Mouse (Mus musculus) liver, adult 2 months (tissue): ENCODE data around the gene Rims1. TPM values are rescaled to one million over a fixed set of nuclear protein-coding genes. Genes with fewer than 3 reads are reported as not detected.

Source experiments
- DNase-seq: peaks from one replicate; pipeline ENCODE4 v3.0.0-alpha.2; 2011; ENCODE audit warnings: low read depth, low spot score; ENCODE audit errors: extremely low read depth
- H3K27ac ChIP-seq: fragments of 200-500 bp; replicated peaks from 2 replicates; pipeline ENCODE4 v1.5.1; 2012; ENCODE audit warnings: low read depth, mild to moderate bottlenecking, control low read depth, inconsistent platforms, low read length; ENCODE audit not compliant: insufficient read depth
- H3K27me3 ChIP-seq: fragments of 200-500 bp; 2 replicates; pipeline ENCODE4 v1.6.1; 2012; ENCODE audit warnings: mild to moderate bottlenecking, moderate library complexity, low read length, inconsistent platforms; ENCODE audit not compliant: control insufficient read depth, insufficient read depth
- H3K36me3 ChIP-seq: fragments of 200-500 bp; 2 replicates; pipeline ENCODE4 v1.6.1; 2012; ENCODE audit warnings: low read length, inconsistent platforms; ENCODE audit not compliant: control insufficient read depth, insufficient read depth
- H3K4me1 ChIP-seq: fragments of 200-500 bp; 2 replicates; pipeline ENCODE4 v1.6.1; 2011; ENCODE audit warnings: low read length; ENCODE audit not compliant: control insufficient read depth, insufficient read depth
- H3K4me3 ChIP-seq: fragments of 200-500 bp; 2 replicates; pipeline ENCODE4 v1.5.1; 2011; ENCODE audit warnings: low read depth, mild to moderate bottlenecking, control low read depth, low read length, moderate library complexity; ENCODE audit not compliant: insufficient read depth
- H3K79me2 ChIP-seq: fragments of 200-500 bp; 2 replicates; pipeline ENCODE4 v1.6.1; 2012; ENCODE audit warnings: inconsistent platforms, mild to moderate bottlenecking, low read length, moderate library complexity; ENCODE audit not compliant: control insufficient read depth, insufficient read depth
- H3K9ac ChIP-seq: fragments of 200-500 bp; 2 replicates; pipeline ENCODE4 v1.6.1; 2012; ENCODE audit warnings: low read depth, mild to moderate bottlenecking, control low read depth, inconsistent platforms, low read length
- CTCF ChIP-seq: fragments of 200-500 bp; IDR thresholded peaks from 2 replicates; pipeline ENCODE4 v1.5.1; 2011; ENCODE audit warnings: low read depth, low read length, control low read depth
- POLR2A ChIP-seq: fragments of 200-500 bp; IDR thresholded peaks from 2 replicates; pipeline ENCODE4 v1.6.1; 2011; ENCODE audit warnings: low read length, control low read depth; ENCODE audit not compliant: insufficient read depth; ENCODE audit errors: extremely low read depth
- WGBS: fragments of 180-500 bp; shearing (Covaris S2); methylation state at CpG from one replicate; pipeline ENCODE4 v1.1.7; 2018; 5-methylcytosine and 5-hydroxymethylcytosine counted together
- polyA plus RNA-seq: library from polyadenylated mRNA; depleted of rRNA; stranded (reverse); fragments of >200 nt; gene quantifications from 2 replicates; pipeline ENCODE4 v1.2.3, GENCODE M21; 2012
- total RNA-seq: library from RNA; depleted of rRNA; stranded (reverse); fragments of >200 nt; gene quantifications from 2 replicates; pipeline ENCODE4 v1.2.3, GENCODE M21; 2014

The Rims1 gene
- total and polyA plus RNA-seq, 2 experiments = under 0.01 TPM; not detected in 1

DNA sequence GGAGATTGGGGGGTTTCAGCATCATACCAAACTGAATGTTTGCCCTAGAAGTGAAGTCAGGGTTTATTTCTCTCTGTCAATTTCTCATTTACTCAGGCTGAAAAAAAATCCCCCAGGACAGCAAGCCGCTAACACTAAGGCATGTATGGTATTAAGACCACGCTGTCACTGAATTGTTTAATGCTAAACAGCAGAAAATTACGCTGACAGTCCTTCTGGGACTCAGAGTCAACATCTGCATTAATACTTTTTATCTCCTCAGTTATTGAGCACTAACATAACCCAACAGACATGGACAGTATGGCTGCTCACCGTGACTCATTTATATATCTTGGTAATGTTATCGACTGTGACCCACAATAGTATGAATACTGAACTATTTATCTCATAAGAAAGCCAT lies 43.0 kb downstream of the Rims1 start:
- H3K27me3 ChIP-seq = no peaks in the 10 kb centered on the region
- H3K4me3 ChIP-seq = no peak overlapping the region
- no peaks in the 10 kb centered on the region for H3K4me1 ChIP-seq
- TF ChIP-seq POLR2A = no peak
- WGBS = 92% methylated on average over 5 of the region's 5 CpGs
- H3K36me3 ChIP-seq = no peaks in the 10 kb centered on the region
- no peaks in the 10 kb centered on the region for H3K79me2 ChIP-seq
- no peak overlapping the region for H3K9ac ChIP-seq
- no peak for DNase-seq
- H3K27ac ChIP-seq = no peak overlapping the region

DNA sequence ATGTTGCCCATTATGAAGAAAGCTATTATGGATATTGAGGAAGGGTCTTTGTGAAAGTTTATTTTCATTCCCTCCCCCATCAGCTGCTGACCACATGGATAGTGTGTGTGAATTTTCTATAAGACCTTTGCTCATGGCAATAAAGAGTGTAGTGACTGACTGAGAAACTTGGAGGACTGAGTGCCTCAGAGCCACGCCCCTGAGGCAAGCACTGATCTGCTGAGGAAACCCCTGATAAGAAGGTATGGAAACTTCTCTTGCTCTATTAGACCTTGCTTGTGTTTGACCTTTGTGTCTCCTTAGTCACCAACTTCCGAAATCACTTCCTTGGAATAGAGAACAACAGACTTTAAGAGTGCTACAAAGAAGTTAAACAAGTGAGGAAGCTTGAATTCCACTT lies 55.3 kb downstream of the Rims1 start:
- Histone ChIP-seq H3K27me3 (no peaks in the 10 kb centered on the region), H3K79me2 (no peaks in the 10 kb centered on the region), H3K36me3 (no peaks in the 10 kb centered on the region), H3K4me1 (no peaks in the 10 kb centered on the region), H3K27ac (no peak overlapping the region), H3K4me3 (no peak overlapping the region), H3K9ac (no peak overlapping the region)
- WGBS = 65% methylated on average over 2 of the region's 2 CpGs
- TF ChIP-seq CTCF (no peak), POLR2A (no peak)
- no peak for DNase-seq

DNA sequence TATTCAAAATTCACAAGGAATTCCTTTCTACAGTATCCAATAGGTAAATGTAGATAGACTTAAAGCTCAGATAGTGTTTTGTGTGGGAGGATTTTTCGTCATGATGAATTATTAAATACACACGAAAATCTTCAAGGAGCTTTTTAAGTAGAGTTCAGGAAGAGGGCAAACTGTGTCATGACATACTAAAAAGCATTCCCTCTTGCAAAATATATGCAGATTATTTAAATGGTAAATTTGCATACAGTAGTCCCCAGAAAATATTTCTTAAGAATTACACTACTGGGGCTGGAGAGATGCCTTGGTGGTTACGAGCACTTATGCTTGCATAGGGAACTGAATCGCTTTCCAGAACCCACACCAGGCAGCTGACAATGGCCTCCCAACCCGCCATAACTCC lies 61.1 kb downstream of the Rims1 start:
- Histone ChIP-seq H3K36me3 (no peaks in the 10 kb centered on the region), H3K79me2 (no peaks in the 10 kb centered on the region), H3K27me3 (no peaks in the 10 kb centered on the region), H3K27ac (no peak overlapping the region), H3K4me1 (no peaks in the 10 kb centered on the region), H3K9ac (no peak overlapping the region), H3K4me3 (no peak overlapping the region)
- no peak for TF ChIP-seq CTCF
- no peak for TF ChIP-seq POLR2A
- DNase-seq = no peak
- 85% methylated on average over 5 of the region's 5 CpGs for WGBS

DNA sequence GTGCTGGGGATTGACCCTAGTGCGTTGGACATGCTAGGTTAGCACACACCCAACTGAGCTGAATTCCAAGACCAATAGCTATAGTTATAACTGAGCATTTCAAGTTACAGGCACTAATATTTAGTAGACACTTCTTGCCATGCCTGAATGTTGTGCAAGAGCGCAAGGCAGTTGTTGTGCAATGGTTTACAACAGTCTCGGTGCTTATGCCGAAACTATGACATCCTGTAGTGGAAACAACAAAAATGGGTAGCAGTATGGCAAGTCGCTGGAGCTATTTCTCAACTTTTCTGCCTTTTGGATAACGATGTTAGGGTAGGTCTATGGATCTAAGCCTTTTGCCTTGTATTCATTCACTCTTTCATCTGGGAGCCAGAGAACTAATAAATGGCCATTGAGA lies 68.3 kb downstream of the Rims1 start:
- Histone ChIP-seq H3K27ac (no peak overlapping the region), H3K36me3 (no peaks in the 10 kb centered on the region), H3K79me2 (no peaks in the 10 kb centered on the region), H3K27me3 (no peaks in the 10 kb centered on the region), H3K4me3 (no peak overlapping the region), H3K9ac (no peak overlapping the region), H3K4me1 (no peaks in the 10 kb centered on the region)
- WGBS = 81% methylated on average over 6 of the region's 6 CpGs
- DNase-seq = peak; percentile 1
- TF ChIP-seq POLR2A (no peak), CTCF (no peak)

DNA sequence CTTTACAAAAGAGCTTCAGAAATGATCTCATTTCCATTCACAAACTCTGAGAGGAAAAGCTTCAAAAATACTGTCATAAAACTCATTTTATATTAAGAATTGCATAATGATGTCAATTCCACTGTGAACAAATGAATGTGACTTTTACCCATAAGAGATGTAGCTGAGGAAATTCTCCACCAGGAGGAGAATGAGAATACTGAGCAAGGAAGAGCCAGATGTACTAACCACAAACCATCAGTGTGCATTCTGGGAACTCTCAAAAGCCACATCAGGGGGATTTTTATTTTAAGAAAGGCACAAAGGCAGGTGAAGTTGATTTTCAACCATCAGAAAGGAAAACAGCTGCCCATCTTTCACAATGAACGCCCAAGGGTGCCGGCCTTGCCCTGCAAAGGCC lies 71.4 kb downstream of the Rims1 start:
- WGBS = 93% methylated on average over 2 of the region's 2 CpGs

GRCm38 (mm10) chr1:22733281-22733680 lies 72.5 kb downstream of the Rims1 start:
- Histone ChIP-seq H3K36me3 (no peaks in the 10 kb centered on the region), H3K9ac (no peak overlapping the region), H3K27me3 (no peaks in the 10 kb centered on the region), H3K4me3 (no peak overlapping the region), H3K4me1 (no peaks in the 10 kb centered on the region), H3K79me2 (no peaks in the 10 kb centered on the region), H3K27ac (no peak overlapping the region)
- no peak for DNase-seq
- WGBS = 92% methylated on average over 1 of the region's 1 CpGs
- TF ChIP-seq POLR2A (no peak), CTCF (no peak)

More for the DNA sequence above, 71.4 kb downstream of the Rims1 start:
- Histone ChIP-seq H3K27ac (no peak overlapping the region), H3K9ac (no peak overlapping the region), H3K27me3 (no peaks in the 10 kb centered on the region), H3K4me1 (no peaks in the 10 kb centered on the region), H3K36me3 (no peaks in the 10 kb centered on the region), H3K4me3 (no peak overlapping the region), H3K79me2 (no peaks in the 10 kb centered on the region)
- TF ChIP-seq CTCF (no peak), POLR2A (no peak)
- no peak for DNase-seq
